Mouse (Mus musculus): Measurements from ENCODE around the gene Fkbp6. TPM values are rescaled to one million over a fixed set of nuclear protein-coding genes. Genes with fewer than 3 reads are reported as not detected.

Gene Fkbp6
- total RNA-seq, 2 experiments from 2014 or later, result 0.25 TPM; not detected in 1

DNA sequence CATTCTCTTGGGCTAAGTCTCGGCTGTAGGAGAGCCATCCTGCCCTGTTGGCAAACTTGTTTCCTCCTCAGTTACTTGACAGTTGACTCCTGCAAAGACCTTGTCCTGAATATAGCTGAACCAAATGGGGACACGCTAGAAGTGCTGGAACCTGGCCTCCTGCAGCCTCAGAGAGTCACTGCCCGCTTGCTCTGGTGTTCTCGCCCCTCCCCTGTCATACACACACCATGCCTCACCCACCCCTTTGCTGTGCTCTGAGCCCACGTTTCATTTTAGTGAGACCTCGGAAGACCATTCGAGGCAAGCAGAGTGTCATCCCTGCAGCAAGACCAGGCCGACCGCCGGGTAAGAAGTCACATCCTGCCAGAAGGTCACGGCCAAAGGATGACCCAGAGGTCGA lies 107.7 kb downstream of the Fkbp6 start:
- no peak for ATAC-seq (replicated peaks; ENCODE audit: poor library complexity)

Other genes with a start within 250 kb of the Fkbp6 start
- 10.9 and 11.0 TPM in 2 replicates for gene Tbl2, start 200.4 kb downstream of the Fkbp6 start, total RNA-seq (2015)
- 14.9 and 18.7 TPM in 2 replicates for gene Tbl2, start 200.4 kb downstream of the Fkbp6 start, total RNA-seq (2017)
- 18.1 and 18.7 TPM in 2 replicates for gene Bcl7b, start 181.8 kb downstream of the Fkbp6 start, total RNA-seq (2015)
- 24.8 and 25.2 TPM in 2 replicates for gene Bcl7b, start 181.8 kb downstream of the Fkbp6 start, total RNA-seq (2017)
- 72.1 and 90.2 TPM in 2 replicates for gene Baz1b, start 162.8 kb downstream of the Fkbp6 start, total RNA-seq (2015)
- gene Baz1b, start 162.8 kb downstream of the Fkbp6 start, total RNA-seq (2017), result 128 and 160 TPM in 2 replicates
- 0.42 and 0.59 TPM in 2 replicates for gene Fzd9, start 98.8 kb downstream of the Fkbp6 start, total RNA-seq (2015)
- 0.12 and 0.14 TPM in 2 replicates for gene Fzd9, start 98.8 kb downstream of the Fkbp6 start, total RNA-seq (2017)
- not detected in 2 replicates for gene Trim50, start 3.3 kb upstream of the Fkbp6 start, total RNA-seq (2015)
- gene Trim50, start 3.3 kb upstream of the Fkbp6 start, total RNA-seq (2017), result not detected in 2 replicates
- 15.8 and 18.2 TPM in 2 replicates for gene Nsun5, start 19.9 kb upstream of the Fkbp6 start, total RNA-seq (2015)
- gene Nsun5, start 19.9 kb upstream of the Fkbp6 start, total RNA-seq (2017), result 22.0 and 24.3 TPM in 2 replicates
- 59.8 and 60.9 TPM in 2 replicates for gene Pom121, start 44.5 kb upstream of the Fkbp6 start, total RNA-seq (2015)
- gene Pom121, start 44.5 kb upstream of the Fkbp6 start, total RNA-seq (2017), result 7.0 and 7.9 TPM in 2 replicates
- gene Hip1, start 195.1 kb upstream of the Fkbp6 start, total RNA-seq (2015), result 6.9 and 8.6 TPM in 2 replicates
- 9.4 and 10.6 TPM in 2 replicates for gene Hip1, start 195.1 kb upstream of the Fkbp6 start, total RNA-seq (2017)
- gene Ccl26, start 213.5 kb upstream of the Fkbp6 start, total RNA-seq (2015), result not detected in 2 replicates
- not detected in 2 replicates for gene Ccl26, start 213.5 kb upstream of the Fkbp6 start, total RNA-seq (2017)
- 0.56 and 1.1 TPM in 2 replicates for gene Ccl24, start 223.0 kb upstream of the Fkbp6 start, total RNA-seq (2015)
- not detected in 2 replicates for gene Ccl24, start 223.0 kb upstream of the Fkbp6 start, total RNA-seq (2017)

Data from megakaryocyte progenitor cell, adult 5-6 weeks (primary cell).